Mouse (Mus musculus): ENCODE results near the gene Olfr427.

DNA sequence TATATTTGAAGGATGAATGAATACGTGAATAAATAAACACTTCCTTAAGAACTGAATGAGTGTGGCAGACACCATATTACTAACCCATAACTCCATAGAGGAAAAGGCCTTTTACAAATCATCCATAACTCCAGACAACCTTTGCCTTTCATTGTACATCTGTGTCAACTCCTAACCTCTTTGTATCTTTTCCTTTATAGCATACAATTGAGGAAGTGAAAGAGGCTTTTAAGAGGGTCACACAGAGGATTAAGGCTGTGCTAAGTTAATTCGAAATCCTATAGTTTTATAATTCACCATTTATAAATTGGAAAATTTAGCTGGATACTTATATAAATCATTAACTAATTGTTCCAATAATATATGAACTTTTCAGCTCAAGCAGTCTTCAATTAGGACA lies 41.4 kb upstream of the Olfr427 start:
- no peak for TF ChIP-seq CTCF (IDR thresholded peaks at IDR 0.05)
- no peak for TF ChIP-seq EP300 (IDR thresholded peaks at IDR 0.05)

All from lung, postnatal 0 days (tissue).